Mouse (Mus musculus): Measurements from ENCODE around the gene Rcan2. TPM values are rescaled to one million over a fixed set of nuclear protein-coding genes. Genes with fewer than 3 reads are reported as not detected.
"Not testable (repeated sequence)": the region's sequence is repeated elsewhere in the genome, so short reads cannot be mapped to it uniquely, and the experiment has no call there.

Rcan2 gene
- polyA plus RNA-seq, 1 experiment from 2014 or later, result 24.5 TPM

DNA sequence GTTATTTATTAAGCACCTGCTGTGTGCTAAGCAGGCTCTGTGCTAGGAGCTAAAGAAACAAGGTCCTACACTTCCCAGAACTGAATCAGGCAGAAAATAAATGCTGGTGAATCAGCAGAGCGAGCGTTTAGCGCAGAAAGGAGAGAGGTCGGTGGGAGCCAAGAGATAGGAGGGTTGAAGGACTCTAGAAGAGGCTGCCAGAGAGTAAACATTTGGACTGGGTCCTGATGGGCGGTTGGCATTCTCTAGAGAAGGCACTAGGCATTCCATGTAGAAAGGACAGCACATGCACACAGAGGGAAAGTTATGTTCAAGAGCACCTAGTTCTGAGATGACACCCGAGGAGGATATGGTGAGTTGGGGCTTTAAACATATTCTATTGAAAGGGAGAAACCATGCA is 2.6 kb downstream of the Rcan2 start:
- Histone ChIP-seq H3K27ac (no peak overlapping the region), H3K4me2 (no peak overlapping the region), H3K4me1 (peaks cover 10% of the 10 kb centered on the region; the same call in 1 of the 2 replicates), H3K9ac (no peak overlapping the region), H3K9me3 (replicated peaks) (no peaks in the 10 kb centered on the region), H3K4me3 (no peak overlapping the region), H3K27me3 (peaks cover 8% of the 10 kb centered on the region; the same call in 1 of the 2 replicates), H3K36me3 (ENCODE audit: poor library complexity, severe bottlenecking) (no peaks in the 10 kb centered on the region)
- no peak for ATAC-seq
- WGBS, result 85% methylated on average over 6 of the region's 6 CpGs

DNA sequence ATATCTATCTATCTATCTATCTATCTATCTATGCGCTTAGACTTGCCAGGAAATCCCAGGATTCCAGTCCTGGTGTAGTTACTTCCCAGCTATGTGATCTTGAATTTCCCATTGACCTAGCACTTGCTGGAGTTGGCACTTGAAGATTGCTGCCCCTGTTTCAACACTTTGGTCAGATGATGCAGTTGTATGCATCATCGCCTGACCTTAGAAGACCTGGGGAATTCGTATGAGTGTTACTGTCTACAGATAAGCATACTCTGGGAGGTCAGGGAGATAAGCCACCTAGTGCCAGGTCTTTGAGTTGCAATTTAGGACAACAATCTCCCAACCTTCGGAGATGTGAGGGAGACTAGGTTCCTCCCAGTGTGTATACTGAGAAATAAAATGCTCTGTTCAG is 5.7 kb downstream of the Rcan2 start:
- H3K4me1 ChIP-seq, result peaks cover 6% of the 10 kb centered on the region; the same call in 1 of the 2 replicates
- H3K27me3 ChIP-seq, result peaks cover 8% of the 10 kb centered on the region; the same call in 1 of the 2 replicates
- no peaks in the 10 kb centered on the region for H3K9me3 ChIP-seq (replicated peaks)
- no peaks in the 10 kb centered on the region for H3K36me3 ChIP-seq (ENCODE audit: poor library complexity, severe bottlenecking)
- H3K4me3 ChIP-seq, result no peak overlapping the region
- no peak for ATAC-seq
- 74% methylated on average over 4 of the region's 4 CpGs for WGBS
- H3K4me2 ChIP-seq, result no peak overlapping the region
- H3K9ac ChIP-seq, result no peak overlapping the region
- no peak overlapping the region for H3K27ac ChIP-seq

- no peak for ATAC-seq
- Histone ChIP-seq H3K4me1 (no peaks in the 10 kb centered on the region), H3K9me3 (replicated peaks) (no peaks in the 10 kb centered on the region), H3K27me3 (no peaks in the 10 kb centered on the region), H3K9ac (no peak overlapping the region), H3K27ac (no peak overlapping the region), H3K4me3 (no peak overlapping the region), H3K36me3 (ENCODE audit: poor library complexity, severe bottlenecking) (no peaks in the 10 kb centered on the region), H3K4me2 (no peak overlapping the region)
- 87% methylated on average over 4 of the region's 4 CpGs for WGBS
These were observed 10.3 kb downstream of the Rcan2 start for GRCm38 (mm10) chr17:43811453-43811852.

GRCm38 (mm10) chr17:43815376-43815775 is 14.2 kb downstream of the Rcan2 start:
- no peak overlapping the region for H3K4me3 ChIP-seq
- no peak for ATAC-seq
- H3K9me3 ChIP-seq (replicated peaks), result no peaks in the 10 kb centered on the region
- H3K36me3 ChIP-seq (ENCODE audit: poor library complexity, severe bottlenecking), result no peaks in the 10 kb centered on the region
- H3K4me2 ChIP-seq, result no peak overlapping the region
- H3K4me1 ChIP-seq, result no peaks in the 10 kb centered on the region
- no peaks in the 10 kb centered on the region for H3K27me3 ChIP-seq
- no peak overlapping the region for H3K27ac ChIP-seq
- WGBS, result 94% methylated on average over 4 of the region's 4 CpGs
- no peak overlapping the region for H3K9ac ChIP-seq

DNA sequence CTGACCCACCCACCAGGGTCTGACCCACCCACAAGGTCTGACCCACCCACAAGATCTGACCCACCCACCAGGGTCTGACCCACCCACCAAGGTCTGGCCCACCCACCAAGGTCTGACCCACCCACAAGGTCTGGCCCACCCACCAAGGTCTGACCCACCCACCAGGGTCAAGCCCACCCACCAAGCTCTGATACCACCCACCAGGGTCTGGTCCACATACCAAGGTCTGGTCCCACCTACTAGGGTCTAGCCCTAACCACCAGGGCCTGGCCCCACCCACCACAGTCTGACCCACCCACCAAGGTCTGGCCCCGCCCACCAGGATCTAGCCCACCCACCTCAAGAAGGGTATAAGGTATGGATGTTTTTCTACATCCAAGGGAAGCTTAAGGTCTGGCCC is 15.3 kb downstream of the Rcan2 start:
- no peak for ATAC-seq
- Histone ChIP-seq H3K4me3 (no peak overlapping the region), H3K9ac (no peak overlapping the region), H3K4me2 (no peak overlapping the region), H3K4me1 (no peaks in the 10 kb centered on the region), H3K27me3 (no peaks in the 10 kb centered on the region), H3K27ac (no peak overlapping the region), H3K9me3 (replicated peaks) (no peaks in the 10 kb centered on the region), H3K36me3 (ENCODE audit: poor library complexity, severe bottlenecking) (no peaks in the 10 kb centered on the region)
- 92% methylated on average over 1 of the region's 1 CpGs for WGBS

DNA sequence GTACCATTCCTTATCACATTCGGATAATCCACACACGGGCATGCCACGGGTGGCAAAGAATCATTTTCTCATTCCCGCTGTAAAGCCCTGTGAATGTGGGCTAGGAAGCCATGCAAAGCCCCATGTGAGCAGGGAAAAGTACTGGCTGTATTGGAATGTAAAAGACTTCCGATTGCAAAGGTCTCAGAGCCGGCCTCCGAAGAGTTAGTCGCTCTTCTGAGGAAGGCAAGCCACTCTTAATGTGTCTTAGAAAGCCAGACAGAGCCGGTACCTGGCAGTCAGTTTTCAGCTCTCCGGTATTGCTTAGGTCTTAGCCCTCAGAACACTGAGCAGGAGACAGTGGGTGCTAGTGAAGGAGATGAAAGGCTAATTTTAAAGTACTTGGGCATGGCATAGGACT is 16.0 kb downstream of the Rcan2 start:
- ATAC-seq, result no peak
- H3K4me2 ChIP-seq, result no peak overlapping the region
- H3K27ac ChIP-seq, result no peak overlapping the region
- H3K36me3 ChIP-seq (ENCODE audit: poor library complexity, severe bottlenecking), result no peaks in the 10 kb centered on the region
- WGBS, result 88% methylated on average over 10 of the region's 10 CpGs
- H3K4me3 ChIP-seq, result no peak overlapping the region
- no peaks in the 10 kb centered on the region for H3K27me3 ChIP-seq
- H3K9ac ChIP-seq, result no peak overlapping the region
- no peaks in the 10 kb centered on the region for H3K4me1 ChIP-seq
- H3K9me3 ChIP-seq (replicated peaks), result no peaks in the 10 kb centered on the region

DNA sequence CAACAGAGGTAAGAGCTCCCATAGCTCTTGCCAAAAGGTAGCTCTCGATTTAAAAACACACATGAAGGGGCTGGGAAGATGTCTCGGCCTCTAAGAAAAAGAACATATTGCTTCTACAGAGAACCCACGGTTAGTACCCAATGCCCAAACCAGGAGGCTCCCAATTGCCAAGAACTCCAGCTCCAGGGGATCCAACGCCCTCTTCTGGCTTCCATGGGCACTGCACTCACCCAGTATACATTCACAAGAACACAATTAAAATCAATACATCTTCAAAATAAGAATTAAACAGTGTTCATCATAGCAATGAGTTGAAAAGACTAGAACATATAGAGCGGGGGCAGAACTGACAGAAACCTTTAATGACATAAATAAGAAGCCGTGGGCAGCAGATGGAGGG is 17.2 kb downstream of the Rcan2 start:
- Histone ChIP-seq H3K9ac (no peak overlapping the region), H3K27me3 (no peaks in the 10 kb centered on the region), H3K4me1 (no peaks in the 10 kb centered on the region), H3K36me3 (ENCODE audit: poor library complexity, severe bottlenecking) (no peaks in the 10 kb centered on the region), H3K4me2 (no peak overlapping the region), H3K4me3 (no peak overlapping the region), H3K9me3 (replicated peaks) (no peaks in the 10 kb centered on the region), H3K27ac (no peak overlapping the region)
- 81% methylated on average over 6 of the region's 6 CpGs for WGBS
- ATAC-seq, result no peak

DNA sequence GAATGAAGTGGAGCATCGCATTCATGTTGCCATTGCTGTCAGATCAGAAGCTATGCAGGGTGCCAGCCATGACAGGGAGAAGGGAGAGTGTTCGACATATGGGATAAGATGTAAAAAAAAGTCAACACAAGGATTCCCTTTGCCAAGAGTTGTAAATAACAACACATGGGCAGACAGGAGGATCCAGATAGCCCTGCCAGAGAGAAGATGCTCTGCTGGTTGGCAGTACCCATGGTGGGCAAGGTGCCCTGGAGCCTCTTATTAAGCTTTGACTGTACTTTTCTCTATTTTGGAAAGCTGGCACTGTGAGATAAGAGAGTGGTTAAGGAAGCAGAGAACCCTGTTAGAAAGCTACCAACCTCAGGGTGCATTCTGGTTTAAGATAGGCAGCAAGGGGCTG is 19.8 kb downstream of the Rcan2 start:
- WGBS, result 89% methylated on average over 2 of the region's 2 CpGs
- Histone ChIP-seq H3K9me3 (replicated peaks) (no peaks in the 10 kb centered on the region), H3K27ac (no peak overlapping the region), H3K9ac (no peak overlapping the region), H3K4me3 (no peak overlapping the region), H3K4me2 (no peak overlapping the region), H3K4me1 (no peaks in the 10 kb centered on the region), H3K27me3 (no peaks in the 10 kb centered on the region), H3K36me3 (ENCODE audit: poor library complexity, severe bottlenecking) (no peaks in the 10 kb centered on the region)
- peak; percentile 79; the same call in 1 of the 2 replicates for ATAC-seq

DNA sequence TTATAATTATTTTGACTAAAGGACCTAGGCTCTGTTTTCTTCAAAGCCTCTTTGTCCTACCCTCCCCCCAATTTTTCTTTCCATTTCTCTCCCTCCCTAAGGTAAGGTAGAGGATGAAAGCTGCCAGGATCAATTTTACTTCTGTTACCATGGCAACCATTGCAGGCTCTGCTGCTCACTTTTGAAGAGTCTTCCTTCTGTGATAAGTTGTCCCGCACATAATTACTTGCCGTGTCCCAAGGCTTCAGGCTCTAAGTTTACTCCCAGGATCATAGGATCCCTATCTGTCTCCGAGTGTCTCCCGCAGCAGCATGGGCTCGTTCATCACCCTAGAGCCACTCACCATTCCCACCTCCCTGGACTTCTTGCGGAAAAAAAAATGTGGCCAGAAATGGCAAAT is 21.1 kb downstream of the Rcan2 start:
- Histone ChIP-seq H3K9me3 (replicated peaks) (no peaks in the 10 kb centered on the region), H3K27me3 (no peaks in the 10 kb centered on the region), H3K27ac (no peak overlapping the region), H3K4me3 (no peak overlapping the region), H3K36me3 (ENCODE audit: poor library complexity, severe bottlenecking) (no peaks in the 10 kb centered on the region), H3K4me1 (no peaks in the 10 kb centered on the region), H3K9ac (no peak overlapping the region), H3K4me2 (no peak overlapping the region)
- 0 out of 2 replicates have a peak, but pooled peaks have one; percentile 20 for ATAC-seq
- WGBS, result 71% methylated on average over 6 of the region's 6 CpGs

DNA sequence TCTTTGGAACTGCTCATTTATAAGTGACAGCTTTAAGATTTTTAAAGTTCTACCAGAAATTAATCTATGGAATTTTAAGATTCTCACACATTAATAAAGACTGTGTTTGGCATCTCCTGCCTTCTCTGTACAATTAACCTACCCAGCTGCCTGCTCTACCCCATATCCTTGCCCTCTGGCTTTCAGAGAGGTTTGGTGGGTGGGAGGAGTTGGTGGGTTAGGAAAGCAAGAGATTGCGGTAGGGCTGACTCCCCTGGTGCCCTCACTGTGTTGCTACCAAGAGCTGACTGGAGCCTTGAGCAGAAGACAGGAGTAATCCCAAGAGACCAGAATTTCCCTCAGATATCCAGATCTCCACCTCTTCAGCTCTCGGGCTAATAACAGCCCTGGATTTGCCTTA is 21.5 kb downstream of the Rcan2 start:
- ATAC-seq, result no peak

DNA sequence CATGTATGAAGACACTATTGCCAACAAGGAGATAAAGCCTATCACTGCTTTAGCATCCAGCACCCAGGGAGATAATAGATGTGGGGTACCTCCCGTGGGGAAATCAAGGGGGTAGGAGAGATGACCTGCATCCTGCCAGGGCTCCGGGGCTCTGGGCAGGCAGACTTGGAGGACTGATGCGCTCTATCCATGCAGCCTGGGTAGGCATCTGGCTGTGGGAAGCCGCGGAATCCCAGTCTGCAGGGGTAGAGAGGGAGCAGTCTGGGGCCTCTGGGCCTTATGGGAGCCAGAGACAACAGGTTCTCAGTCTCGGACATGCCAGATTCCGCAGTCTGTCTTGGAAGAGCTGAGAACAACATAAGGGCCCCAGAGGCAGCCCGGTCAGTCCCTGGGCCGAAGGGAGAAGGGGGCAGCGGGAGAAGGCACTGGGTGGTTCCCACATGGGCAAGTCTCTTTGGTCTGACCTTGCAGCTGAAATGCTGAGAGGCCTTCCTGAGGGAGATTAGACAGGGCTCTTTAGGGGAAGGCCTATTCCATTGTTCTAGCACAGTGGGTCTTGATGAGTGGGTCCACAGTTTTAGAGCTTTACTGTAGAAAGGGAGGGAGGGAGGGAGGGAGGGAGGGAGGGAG is 23.7 kb downstream of the Rcan2 start:
- H3K27me3 ChIP-seq, result no peaks in the 10 kb centered on the region
- H3K27ac ChIP-seq, result no peak overlapping the region
- H3K36me3 ChIP-seq (ENCODE audit: poor library complexity, severe bottlenecking), result no peaks in the 10 kb centered on the region
- H3K4me2 ChIP-seq, result no peak overlapping the region
- H3K9me3 ChIP-seq (replicated peaks), result no peaks in the 10 kb centered on the region
- H3K9ac ChIP-seq, result no peak overlapping the region
- H3K4me1 ChIP-seq, result no peaks in the 10 kb centered on the region
- 69% methylated on average over 10 of the region's 10 CpGs for WGBS
- ATAC-seq, result no peak
- H3K4me3 ChIP-seq, result no peak overlapping the region

More for the DNA sequence above, 21.5 kb downstream of the Rcan2 start:
- no peak overlapping the region for H3K4me3 ChIP-seq
- H3K4me1 ChIP-seq, result no peaks in the 10 kb centered on the region
- H3K9ac ChIP-seq, result no peak overlapping the region
- 84% methylated on average over 2 of the region's 2 CpGs for WGBS
- no peak overlapping the region for H3K27ac ChIP-seq
- H3K9me3 ChIP-seq (replicated peaks), result no peaks in the 10 kb centered on the region
- H3K27me3 ChIP-seq, result no peaks in the 10 kb centered on the region
- H3K4me2 ChIP-seq, result no peak overlapping the region
- no peaks in the 10 kb centered on the region for H3K36me3 ChIP-seq (ENCODE audit: poor library complexity, severe bottlenecking)

DNA sequence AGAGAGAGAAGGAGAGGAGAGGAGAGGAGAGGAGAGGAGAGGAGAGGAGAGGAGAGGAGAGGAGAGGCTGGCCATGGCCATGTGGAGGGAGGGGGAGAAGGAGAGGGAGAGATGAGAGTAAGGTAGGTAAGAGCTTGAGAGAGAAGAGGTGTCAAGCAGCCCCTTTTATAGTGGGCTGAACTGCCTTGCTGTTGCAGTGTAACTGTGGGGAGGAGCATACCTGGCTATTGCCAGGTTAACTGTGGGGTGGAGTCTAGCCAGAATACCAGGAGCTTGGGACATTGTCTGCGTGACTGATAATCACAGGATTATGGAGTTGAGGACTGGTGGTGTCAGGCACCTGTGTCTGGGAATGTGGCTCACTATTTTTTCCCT is 24.2 kb downstream of the Rcan2 start:
- not testable (repeated sequence) for H3K36me3 ChIP-seq (ENCODE audit: poor library complexity, severe bottlenecking); H3K4me1 ChIP-seq; H3K4me3 ChIP-seq; H3K4me2 ChIP-seq; H3K9me3 ChIP-seq (replicated peaks); H3K27ac ChIP-seq; H3K9ac ChIP-seq; ATAC-seq; H3K27me3 ChIP-seq
- 70% methylated on average over 1 of the region's 1 CpGs for WGBS

DNA sequence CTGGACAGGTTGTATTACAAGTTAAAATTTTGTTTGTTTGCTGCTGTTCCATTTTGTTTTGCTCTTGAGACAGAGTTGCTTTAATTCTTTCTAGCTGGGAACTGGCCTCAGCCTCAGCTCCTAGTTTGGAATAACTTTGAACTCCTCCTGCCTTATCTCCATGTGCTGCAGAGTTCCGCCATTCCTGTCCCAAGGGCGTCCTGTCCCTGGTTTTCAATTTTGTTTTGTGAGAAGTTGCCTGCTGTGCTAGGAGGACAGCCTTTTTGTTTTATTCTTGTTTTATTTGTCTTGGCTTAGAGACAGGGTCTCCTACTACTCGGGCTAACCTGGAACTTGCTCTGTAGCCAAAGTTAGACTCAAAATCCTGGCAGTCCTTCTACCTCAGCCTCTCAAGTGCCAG is 26.1 kb downstream of the Rcan2 start:
- 67% methylated on average over 3 of the region's 3 CpGs for WGBS
- Histone ChIP-seq H3K9me3 (replicated peaks) (no peaks in the 10 kb centered on the region), H3K4me1 (no peaks in the 10 kb centered on the region), H3K27ac (no peak overlapping the region), H3K9ac (no peak overlapping the region), H3K4me2 (no peak overlapping the region), H3K4me3 (no peak overlapping the region), H3K27me3 (no peaks in the 10 kb centered on the region), H3K36me3 (ENCODE audit: poor library complexity, severe bottlenecking) (no peaks in the 10 kb centered on the region)
- ATAC-seq, result no peak
